Mouse (Mus musculus): ENCODE results near the gene Sarnp.

- TF ChIP-seq CTCF (IDR thresholded peaks at IDR 0.05; ENCODE audit: low read depth, low read length) (no peak), POLR2A (IDR thresholded peaks at IDR 0.05; ENCODE audit: borderline replicate concordance, low read depth, low read length) (no peak)
These were observed 36.9 kb upstream of the Sarnp start for GRCm38 (mm10) chr10:128780200-128780599.

Data from bone marrow macrophage, adult 2 months (primary cell).